Mouse (Mus musculus): Measurements from ENCODE around the gene Taf1d. TPM values are rescaled to one million over a fixed set of nuclear protein-coding genes. Genes with fewer than 3 reads are reported as not detected.

The Taf1d gene
- 34.9 and 35.7 TPM in 2 replicates for polyA plus RNA-seq (2012; rRNA removed)

DNA sequence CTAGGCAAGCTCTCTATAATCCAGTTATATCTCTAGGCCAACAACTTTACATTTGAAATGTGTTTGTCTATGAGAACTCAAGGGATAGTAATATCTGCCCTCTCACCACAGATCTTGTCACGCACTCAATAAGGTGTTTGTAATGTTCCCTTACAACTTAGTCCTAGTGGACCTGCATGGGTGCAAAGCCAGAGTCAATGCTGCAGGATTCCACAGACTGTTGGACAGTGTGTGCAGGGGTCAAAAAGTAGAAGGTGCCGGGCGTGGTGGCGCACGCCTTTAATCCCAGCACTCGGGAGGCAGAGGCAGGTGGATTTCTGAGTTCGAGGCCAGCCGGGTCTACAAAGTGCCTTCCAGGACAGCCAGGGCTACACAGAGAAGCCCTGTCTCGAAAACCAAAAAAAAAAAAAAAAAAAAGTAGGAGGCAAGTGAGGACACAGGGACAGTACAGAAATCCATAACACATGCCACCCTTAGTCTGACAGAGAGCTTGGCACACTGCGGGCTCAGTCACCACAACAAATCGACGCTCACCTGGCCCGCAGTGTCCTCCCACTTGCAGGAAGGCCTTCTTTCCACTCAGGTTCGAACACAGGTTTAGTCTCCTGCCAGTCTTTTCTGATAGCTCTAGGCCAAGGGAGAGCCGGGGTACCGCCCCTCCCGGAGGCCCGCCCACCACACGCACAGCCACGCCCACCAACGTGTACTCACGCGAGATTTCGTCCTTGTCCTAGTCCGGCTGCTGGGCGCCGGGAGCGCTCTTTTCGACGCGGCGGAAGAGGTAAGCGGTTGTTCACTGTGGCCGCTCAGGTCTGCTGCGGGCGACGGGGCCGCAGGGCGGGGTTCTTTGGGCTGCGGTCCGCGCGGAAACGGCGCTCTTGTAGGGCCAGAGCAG is at the start of gene Taf1d:
Gene Taf1d (plus strand): TSS at position 712 of the 895 bp plus-strand sequence.
- 12% methylated on average over 45 of the region's 45 CpGs for WGBS
- Histone ChIP-seq H3K4me1 (ENCODE audit: control insufficient read depth, insufficient read depth, low read length) (no peaks in the 10 kb centered on the region), H3K27me3 (ENCODE audit: control insufficient read depth, insufficient read depth, low read length) (no peaks in the 10 kb centered on the region), H3K4me3 (replicated peaks; ENCODE audit: insufficient read depth, low read depth, low read length) (peak within 1 kb of the TSS; percentile 97), H3K27ac (ENCODE audit: insufficient read depth, low read length) (peak within 1 kb of the TSS; percentile 71)
- peak; percentile 95 to 98 for DNase-seq
- TF ChIP-seq POLR2A (IDR thresholded peaks at IDR 0.05; ENCODE audit: borderline replicate concordance, insufficient read depth, low read length) (peak; percentile 83; the same call in 1 of the 2 replicates), CTCF (IDR thresholded peaks at IDR 0.05; ENCODE audit: borderline replicate concordance, insufficient read depth, low read depth, low read length) (no peak)

DNA sequence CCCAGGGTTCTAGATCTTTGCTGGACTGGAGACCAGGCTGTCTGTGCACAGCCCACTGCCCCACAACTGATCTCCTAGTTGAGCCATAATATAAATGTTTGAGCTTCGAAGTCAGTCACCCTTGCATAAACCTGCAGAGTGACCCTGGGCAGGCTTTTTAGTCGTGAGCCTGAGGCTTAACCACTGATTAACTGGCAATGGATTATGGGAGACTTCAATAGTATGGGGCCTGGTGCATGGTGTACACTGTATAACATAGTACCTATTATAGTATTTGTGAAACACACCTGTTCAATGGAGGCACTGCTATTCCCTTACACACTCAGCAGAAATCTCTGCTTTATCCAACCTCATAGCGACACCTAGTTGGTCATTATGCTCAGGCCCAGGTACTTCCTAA is 49.8 kb upstream of the Taf1d start:
- Histone ChIP-seq H3K27me3 (ENCODE audit: control insufficient read depth, insufficient read depth, low read length) (no peaks in the 10 kb centered on the region), H3K4me1 (ENCODE audit: control insufficient read depth, insufficient read depth, low read length) (no peaks in the 10 kb centered on the region), H3K27ac (ENCODE audit: insufficient read depth, low read length) (no peak overlapping the region), H3K4me3 (replicated peaks; ENCODE audit: insufficient read depth, low read depth, low read length) (no peak overlapping the region)
- TF ChIP-seq POLR2A (IDR thresholded peaks at IDR 0.05; ENCODE audit: borderline replicate concordance, insufficient read depth, low read length): no peak
- no peak for TF ChIP-seq CTCF (IDR thresholded peaks at IDR 0.05; ENCODE audit: borderline replicate concordance, insufficient read depth, low read depth, low read length)
- WGBS: 80% methylated on average over 3 of the region's 3 CpGs
- no peak for DNase-seq

DNA sequence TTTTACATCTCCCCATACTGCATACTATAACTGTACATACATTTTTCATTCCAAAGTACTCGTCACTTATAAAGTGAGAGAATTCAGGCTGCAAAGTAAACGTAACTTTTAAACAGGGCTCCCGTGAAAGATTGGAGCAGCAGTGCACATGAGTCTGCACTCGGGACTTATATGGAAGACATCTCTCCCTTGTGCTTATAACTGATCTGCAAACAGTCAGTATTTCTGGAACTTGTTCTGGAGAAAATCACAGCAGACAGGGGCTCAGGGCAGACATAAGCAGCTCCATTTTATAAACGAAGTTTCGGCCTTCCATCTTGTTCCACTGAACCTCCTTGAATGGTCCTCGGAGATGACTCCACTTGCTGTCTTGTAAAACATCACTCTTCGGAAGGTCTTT is 44.0 kb upstream of the Taf1d start:
- TF ChIP-seq CTCF (IDR thresholded peaks at IDR 0.05; ENCODE audit: borderline replicate concordance, insufficient read depth, low read depth, low read length) (no peak), POLR2A (IDR thresholded peaks at IDR 0.05; ENCODE audit: borderline replicate concordance, insufficient read depth, low read length) (no peak)
- no peaks in the 10 kb centered on the region for H3K27me3 ChIP-seq (ENCODE audit: control insufficient read depth, insufficient read depth, low read length)
- H3K4me1 ChIP-seq (ENCODE audit: control insufficient read depth, insufficient read depth, low read length): peaks cover 11% of the 10 kb centered on the region
- H3K4me3 ChIP-seq (replicated peaks; ENCODE audit: insufficient read depth, low read depth, low read length): no peak overlapping the region
- H3K27ac ChIP-seq (ENCODE audit: insufficient read depth, low read length): no peak overlapping the region
- no peak for DNase-seq
- 96% methylated on average over 8 of the region's 8 CpGs for WGBS

DNA sequence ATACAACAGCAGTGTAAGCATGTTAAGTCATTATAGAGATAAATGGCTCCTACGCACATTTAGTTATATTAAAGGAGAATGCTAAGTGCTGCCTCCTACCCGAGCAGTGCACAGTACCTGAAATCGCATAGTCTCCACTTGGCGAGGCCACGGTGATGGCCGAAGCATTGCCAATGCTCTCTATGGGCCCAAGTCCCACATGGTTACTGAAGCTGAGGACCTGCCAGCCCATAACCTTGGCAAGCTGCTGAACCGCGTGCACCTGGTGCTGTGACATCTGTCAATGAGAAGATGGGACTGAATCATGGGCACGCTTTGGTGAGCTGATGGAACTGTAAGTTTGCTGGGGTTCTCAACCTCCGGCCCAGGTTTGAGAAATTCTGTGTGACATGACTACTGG is 42.5 kb upstream of the Taf1d start:
- TF ChIP-seq CTCF (IDR thresholded peaks at IDR 0.05; ENCODE audit: borderline replicate concordance, insufficient read depth, low read depth, low read length) (no peak), POLR2A (IDR thresholded peaks at IDR 0.05; ENCODE audit: borderline replicate concordance, insufficient read depth, low read length) (no peak)

DNA sequence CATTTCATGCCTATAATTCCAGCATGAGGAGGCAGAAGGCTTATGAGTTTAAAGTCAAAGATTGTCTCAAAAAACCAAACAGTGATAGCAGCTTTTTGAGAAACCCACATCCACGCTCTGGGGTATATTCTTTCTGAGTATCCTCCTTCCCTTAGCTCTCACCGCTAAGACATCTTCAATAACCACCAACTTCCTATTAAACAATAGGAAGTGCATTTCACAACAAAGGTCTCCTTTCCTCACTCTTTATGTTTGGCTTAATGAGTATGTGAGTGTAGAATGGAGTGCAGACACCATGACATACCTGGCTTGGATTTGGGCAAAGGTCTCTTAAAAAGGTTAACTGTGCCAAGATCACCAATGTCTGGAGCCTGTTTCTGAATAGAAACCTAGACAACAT is 32.0 kb upstream of the Taf1d start:
- H3K4me1 ChIP-seq (ENCODE audit: control insufficient read depth, insufficient read depth, low read length): peaks cover 2% of the 10 kb centered on the region; the same call in 1 of the 2 replicates
- H3K27ac ChIP-seq (ENCODE audit: insufficient read depth, low read length): no peak overlapping the region
- TF ChIP-seq POLR2A (IDR thresholded peaks at IDR 0.05; ENCODE audit: borderline replicate concordance, insufficient read depth, low read length) (no peak), CTCF (IDR thresholded peaks at IDR 0.05; ENCODE audit: borderline replicate concordance, insufficient read depth, low read depth, low read length) (no peak)
- no peaks in the 10 kb centered on the region for H3K27me3 ChIP-seq (ENCODE audit: control insufficient read depth, insufficient read depth, low read length)
- DNase-seq: no peak
- WGBS: 96% methylated on average over 2 of the region's 2 CpGs
- H3K4me3 ChIP-seq (replicated peaks; ENCODE audit: insufficient read depth, low read depth, low read length): no peak overlapping the region

More for the DNA sequence above, 42.5 kb upstream of the Taf1d start:
- H3K4me1 ChIP-seq (ENCODE audit: control insufficient read depth, insufficient read depth, low read length): peaks cover 11% of the 10 kb centered on the region
- peak; percentile 58 to 76 for DNase-seq
- H3K4me3 ChIP-seq (replicated peaks; ENCODE audit: insufficient read depth, low read depth, low read length): no peak overlapping the region
- no peak overlapping the region for H3K27ac ChIP-seq (ENCODE audit: insufficient read depth, low read length)
- H3K27me3 ChIP-seq (ENCODE audit: control insufficient read depth, insufficient read depth, low read length): no peaks in the 10 kb centered on the region
- 13% methylated on average over 10 of the region's 10 CpGs for WGBS

DNA sequence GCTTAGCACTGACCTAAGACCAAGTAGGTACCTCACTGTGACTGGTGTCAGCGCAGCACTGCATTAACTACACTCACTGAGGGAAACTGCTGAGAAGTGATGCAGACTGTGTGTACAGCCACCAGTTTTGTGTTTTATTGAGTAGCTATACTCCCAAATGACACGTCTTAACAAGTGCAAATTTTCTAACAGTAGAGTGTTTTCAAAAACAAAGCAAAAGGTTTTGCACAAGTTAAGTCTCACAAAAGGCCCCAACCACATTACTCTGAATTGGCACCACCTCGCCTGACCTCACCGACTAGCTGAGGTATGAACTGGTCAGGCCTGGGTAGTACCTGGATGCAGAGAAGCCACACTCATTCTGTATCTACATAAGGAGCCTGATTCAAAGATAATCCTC is 29.2 kb upstream of the Taf1d start:
- no peak overlapping the region for H3K27ac ChIP-seq (ENCODE audit: insufficient read depth, low read length)
- peaks cover 6% of the 10 kb centered on the region; the same call in 1 of the 2 replicates for H3K4me1 ChIP-seq (ENCODE audit: control insufficient read depth, insufficient read depth, low read length)
- no peaks in the 10 kb centered on the region for H3K27me3 ChIP-seq (ENCODE audit: control insufficient read depth, insufficient read depth, low read length)
- no peak for DNase-seq
- no peak overlapping the region for H3K4me3 ChIP-seq (replicated peaks; ENCODE audit: insufficient read depth, low read depth, low read length)
- TF ChIP-seq POLR2A (IDR thresholded peaks at IDR 0.05; ENCODE audit: borderline replicate concordance, insufficient read depth, low read length): no peak
- TF ChIP-seq CTCF (IDR thresholded peaks at IDR 0.05; ENCODE audit: borderline replicate concordance, insufficient read depth, low read depth, low read length): no peak
- 97% methylated on average over 4 of the region's 4 CpGs for WGBS

DNA sequence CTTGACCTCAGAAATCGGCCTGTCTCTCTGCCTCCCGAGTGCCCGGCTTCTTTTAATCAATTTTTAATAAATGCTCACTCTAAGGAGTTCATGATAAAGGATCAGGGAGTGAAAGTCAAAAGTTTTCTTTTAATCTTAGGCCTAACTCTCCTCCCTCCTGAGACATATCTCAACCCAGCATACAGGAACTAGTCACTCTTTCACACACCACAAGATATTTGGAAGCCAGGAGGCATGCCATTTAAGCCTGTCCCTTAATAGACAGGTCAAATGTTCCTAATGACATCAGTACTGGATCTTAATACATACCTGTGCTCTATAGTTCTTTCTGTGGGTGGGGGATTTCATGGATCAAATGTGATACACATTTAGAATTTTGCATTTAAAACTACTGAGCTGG is 27.7 kb upstream of the Taf1d start:
- no peak for DNase-seq
- Histone ChIP-seq H3K27me3 (ENCODE audit: control insufficient read depth, insufficient read depth, low read length) (no peaks in the 10 kb centered on the region), H3K4me1 (ENCODE audit: control insufficient read depth, insufficient read depth, low read length) (peaks cover 6% of the 10 kb centered on the region; the same call in 1 of the 2 replicates), H3K4me3 (replicated peaks; ENCODE audit: insufficient read depth, low read depth, low read length) (no peak overlapping the region), H3K27ac (ENCODE audit: insufficient read depth, low read length) (no peak overlapping the region)
- 95% methylated on average over 3 of the region's 3 CpGs for WGBS
- TF ChIP-seq POLR2A (IDR thresholded peaks at IDR 0.05; ENCODE audit: borderline replicate concordance, insufficient read depth, low read length): no peak
- TF ChIP-seq CTCF (IDR thresholded peaks at IDR 0.05; ENCODE audit: borderline replicate concordance, insufficient read depth, low read depth, low read length): no peak
